Mouse (Mus musculus) forebrain, embryonic 12.5 days (tissue): Measurements from ENCODE around the gene Repin1. TPM values are rescaled to one million over a fixed set of nuclear protein-coding genes. Genes with fewer than 3 reads are reported as not detected.
"Not testable (repeated sequence)": the region's sequence is repeated elsewhere in the genome, so short reads cannot be mapped to it uniquely, and the experiment has no call there.

Experiments
- ATAC-seq: fragments of 200-750 bp; cut with Nextera tagmentation; 2 replicates; pipeline ENCODE4 v1.8.0; 2017; ENCODE audit warnings: moderate TSS enrichment; ENCODE audit not compliant: low FRiP score
- H3K27ac ChIP-seq: fragments of 300-500 bp; sonication (generic); 2 replicates; pipeline ENCODE4 v1.5.1; 2016; ENCODE audit warnings: mild to moderate bottlenecking
- H3K27me3 ChIP-seq: fragments of 300-500 bp; sonication (generic); 2 replicates; pipeline ENCODE4 v1.6.1; 2016; ENCODE audit warnings: mild to moderate bottlenecking
- H3K36me3 ChIP-seq: fragments of 300-500 bp; sonication (generic); replicated peaks from 2 replicates; pipeline ENCODE4 v1.6.1; 2016; ENCODE audit warnings: mild to moderate bottlenecking
- H3K4me1 ChIP-seq: fragments of 300-500 bp; sonication (generic); 2 replicates; pipeline ENCODE4 v1.6.1; 2016
- H3K4me2 ChIP-seq: fragments of 300-500 bp; sonication (generic); 2 replicates; pipeline ENCODE4 v1.6.1; 2016; ENCODE audit warnings: mild to moderate bottlenecking, moderate library complexity
- H3K4me3 ChIP-seq: fragments of 300-500 bp; sonication (generic); replicated peaks from 2 replicates; pipeline ENCODE4 v1.5.1; 2016; ENCODE audit warnings: mild to moderate bottlenecking
- H3K9ac ChIP-seq: fragments of 300-500 bp; sonication (generic); 2 replicates; pipeline ENCODE4 v1.6.1; 2016; ENCODE audit warnings: mild to moderate bottlenecking
- H3K9me3 ChIP-seq: fragments of 300-500 bp; sonication (generic); 2 replicates; pipeline ENCODE4 v1.6.1; 2016
- WGBS: fragments of 180-500 bp; shearing (Covaris S2); methylation state at CpG from one replicate; pipeline ENCODE4 v1.1.7; 2016; 5-methylcytosine and 5-hydroxymethylcytosine counted together
- polyA plus RNA-seq: library from polyadenylated mRNA; unstranded; fragments of >200 nt; fragmentation: Nextera tagmentation; extraction: Ambion mirVana; gene quantifications from 2 replicates; pipeline ENCODE4 v1.2.1, GENCODE M21; 2016

Gene Repin1
- polyA plus RNA-seq, 1 experiment from 2014 or later = 46.7 TPM

- H3K4me1 ChIP-seq = no peaks in the 10 kb centered on the region; the same call in 1 of the 2 replicates
- peaks cover 24% of the 10 kb centered on the region for H3K36me3 ChIP-seq
- H3K27me3 ChIP-seq = no peaks in the 10 kb centered on the region
- no peak overlapping the region for H3K4me2 ChIP-seq
- 88% methylated on average over 3 of the region's 3 CpGs for WGBS
- no peak overlapping the region for H3K27ac ChIP-seq
- H3K9ac ChIP-seq = no peak overlapping the region
- no peak overlapping the region for H3K4me3 ChIP-seq
- H3K9me3 ChIP-seq = no peaks in the 10 kb centered on the region
- ATAC-seq = no peak
These were observed 17.0 kb downstream of the Repin1 start for GRCm38 (mm10) chr6:48610657-48611056.

- no peak for ATAC-seq
These were observed 19.8 kb downstream of the Repin1 start for GRCm38 (mm10) chr6:48613464-48613863.

GRCm38 (mm10) chr6:48614756-48615155, 21.1 kb downstream of the Repin1 start:
- Histone ChIP-seq H3K27ac (no peak overlapping the region), H3K4me1 (no peaks in the 10 kb centered on the region), H3K9me3 (no peaks in the 10 kb centered on the region), H3K27me3 (no peaks in the 10 kb centered on the region), H3K36me3 (peaks cover 38% of the 10 kb centered on the region), H3K4me2 (no peak overlapping the region), H3K9ac (no peak overlapping the region), H3K4me3 (no peak overlapping the region)
- no peak for ATAC-seq
- 93% methylated on average over 5 of the region's 5 CpGs for WGBS

More at GRCm38 (mm10) chr6:48613464-48613863, 19.8 kb downstream of the Repin1 start:
- Histone ChIP-seq H3K27ac (no peak overlapping the region), H3K4me1 (no peaks in the 10 kb centered on the region; the same call in 1 of the 2 replicates), H3K9me3 (no peaks in the 10 kb centered on the region), H3K9ac (no peak overlapping the region), H3K27me3 (no peaks in the 10 kb centered on the region), H3K36me3 (peaks cover 31% of the 10 kb centered on the region), H3K4me2 (no peak overlapping the region), H3K4me3 (no peak overlapping the region)
- 90% methylated on average over 4 of the region's 4 CpGs for WGBS

GRCm38 (mm10) chr6:48620031-48620430, 26.3 kb downstream of the Repin1 start:
- 94% methylated on average over 30 of the region's 30 CpGs for WGBS
- H3K9me3 ChIP-seq = no peaks in the 10 kb centered on the region
- H3K36me3 ChIP-seq = peaks cover 33% of the 10 kb centered on the region
- no peak overlapping the region for H3K9ac ChIP-seq
- H3K4me3 ChIP-seq = no peak overlapping the region
- H3K27ac ChIP-seq = no peak overlapping the region
- no peaks in the 10 kb centered on the region for H3K4me1 ChIP-seq
- ATAC-seq = no peak
- H3K4me2 ChIP-seq = no peak overlapping the region
- peaks cover under 1% of the 10 kb centered on the region for H3K27me3 ChIP-seq

GRCm38 (mm10) chr6:48622186-48622843, 28.6 kb downstream of the Repin1 start:
- not testable (repeated sequence) for H3K4me2 ChIP-seq

GRCm38 (mm10) chr6:48623460-48623859, 29.8 kb downstream of the Repin1 start:
- Histone ChIP-seq H3K27me3 (peaks cover 33% of the 10 kb centered on the region), H3K4me2 (no peak overlapping the region), H3K36me3 (peaks cover 24% of the 10 kb centered on the region), H3K9me3 (no peaks in the 10 kb centered on the region), H3K4me1 (peaks cover 14% of the 10 kb centered on the region), H3K4me3 (no peak overlapping the region), H3K27ac (no peak overlapping the region), H3K9ac (no peak overlapping the region)
- 24% methylated on average over 1 of the region's 1 CpGs for WGBS
- no peak for ATAC-seq

More at GRCm38 (mm10) chr6:48622186-48622843, 28.6 kb downstream of the Repin1 start:
- not testable (repeated sequence) for H3K9ac ChIP-seq, ATAC-seq, H3K9me3 ChIP-seq, H3K27ac ChIP-seq, H3K4me3 ChIP-seq
- peaks cover 22% of the 10 kb centered on the region for H3K27me3 ChIP-seq
- peaks cover 10% of the 10 kb centered on the region for H3K4me1 ChIP-seq
- peaks cover 28% of the 10 kb centered on the region for H3K36me3 ChIP-seq
- WGBS = 87% methylated on average over 8 of the region's 8 CpGs

- Histone ChIP-seq H3K4me1 (peaks cover 23% of the 10 kb centered on the region), H3K4me3 (peak within 1 kb of the TSS; percentile 44), H3K27me3 (peaks cover 56% of the 10 kb centered on the region), H3K9ac (peak within 1 kb of the TSS; percentile 48), H3K9me3 (no peaks in the 10 kb centered on the region), H3K36me3 (no peaks in the 10 kb centered on the region), H3K27ac (no peak within 1 kb of the TSS), H3K4me2 (peak within 1 kb of the TSS; percentile 66)
- 16% methylated on average over 8 of the region's 8 CpGs for WGBS
- no peak for ATAC-seq
These were observed 32.8 kb downstream of the Repin1 start, which contains the start of gene AI854703 for GRCm38 (mm10) chr6:48626464-48626863. Gene AI854703 (plus strand): TSS chr6:48626764.

GRCm38 (mm10) chr6:48626984-48627383, 33.3 kb downstream of the Repin1 start:
- Histone ChIP-seq H3K4me1 (peaks cover 23% of the 10 kb centered on the region), H3K9ac (peak overlapping the region; percentile 48), H3K36me3 (no peaks in the 10 kb centered on the region), H3K9me3 (no peaks in the 10 kb centered on the region), H3K27ac (no peak overlapping the region), H3K4me2 (peak overlapping the region; percentile 66), H3K27me3 (peaks cover 61% of the 10 kb centered on the region), H3K4me3 (peak overlapping the region; percentile 44)
- WGBS = under 1% methylated on average over 32 of the region's 32 CpGs
- 0 out of 2 replicates have a peak, but pooled peaks have one; percentile 2 for ATAC-seq

GRCm38 (mm10) chr6:48627511-48627924, 33.8 kb downstream of the Repin1 start:
- Histone ChIP-seq H3K27me3 (peaks cover 62% of the 10 kb centered on the region), H3K4me2 (peak overlapping the region; percentile 66), H3K36me3 (no peaks in the 10 kb centered on the region), H3K4me1 (peaks cover 23% of the 10 kb centered on the region), H3K9ac (peak overlapping the region; percentile 48), H3K9me3 (no peaks in the 10 kb centered on the region), H3K4me3 (peak overlapping the region; percentile 44), H3K27ac (no peak overlapping the region)
- no peak for ATAC-seq
- WGBS = under 1% methylated on average over 7 of the region's 7 CpGs

- WGBS = 90% methylated on average over 3 of the region's 3 CpGs
- no peak overlapping the region for H3K4me3 ChIP-seq
- peaks cover 62% of the 10 kb centered on the region for H3K27me3 ChIP-seq
- no peak overlapping the region for H3K27ac ChIP-seq
- no peaks in the 10 kb centered on the region for H3K9me3 ChIP-seq
- no peak overlapping the region for H3K4me2 ChIP-seq
- ATAC-seq = no peak
- H3K36me3 ChIP-seq = no peaks in the 10 kb centered on the region
- H3K4me1 ChIP-seq = peaks cover 23% of the 10 kb centered on the region
- H3K9ac ChIP-seq = no peak overlapping the region
These were observed 34.7 kb downstream of the Repin1 start for GRCm38 (mm10) chr6:48628377-48628776.

GRCm38 (mm10) chr6:48628808-48629660, 35.4 kb downstream of the Repin1 start:
- Histone ChIP-seq H3K36me3 (no peaks in the 10 kb centered on the region), H3K9ac (peak overlapping the region; percentile 49), H3K4me2 (peak overlapping the region; percentile 77), H3K27ac (no peak overlapping the region), H3K27me3 (peaks cover 62% of the 10 kb centered on the region), H3K4me1 (peaks cover 23% of the 10 kb centered on the region), H3K4me3 (peak overlapping the region; percentile 44), H3K9me3 (no peaks in the 10 kb centered on the region)
- 6% methylated on average over 54 of the region's 54 CpGs for WGBS
- ATAC-seq = peak; percentile 45

GRCm38 (mm10) chr6:48629661-48630034, 36.0 kb downstream of the Repin1 start:
- H3K27ac ChIP-seq = no peak overlapping the region
- H3K9me3 ChIP-seq = no peaks in the 10 kb centered on the region
- H3K27me3 ChIP-seq = peaks cover 62% of the 10 kb centered on the region
- H3K4me1 ChIP-seq = peaks cover 23% of the 10 kb centered on the region
- peak; percentile 28 for ATAC-seq
- H3K4me3 ChIP-seq = peak overlapping the region; percentile 44
- WGBS = 21% methylated on average over 13 of the region's 13 CpGs
- H3K4me2 ChIP-seq = peak overlapping the region; percentile 77
- no peaks in the 10 kb centered on the region for H3K36me3 ChIP-seq
- H3K9ac ChIP-seq = peak overlapping the region; percentile 49
